Comparison of ENCODE assay signal across 31 mouse cellular contexts in genomic region chr17:37185474-37185873, GRCm38 (mm10). TPM values are rescaled to one million over a fixed set of nuclear protein-coding genes. Genes with fewer than 3 reads are reported as not detected.
DNase-seq lines count a peak whose midpoint lies in the region; ATAC-seq and TF ChIP-seq lines count a peak whose summit lies in the region.
"Had no signal": no experiment of that assay in that cellular context is flagged by ENCODE, and none has a peak within 500 bp of the region (broad histone marks: within the 10 kb centered on the region; RNA-seq: fewer than 3 reads in every experiment).

No protein-coding gene starts in this region.

- H3K4me2 ChIP-seq in intestine, embryonic 16.5 days (ENCODE audit: low read depth, low read length) = no peak overlapping the region
- no peak overlapping the region for H3K4me2 ChIP-seq in lung, postnatal 0 days (replicated peaks; ENCODE audit: low read depth, low read length)
- H3K4me2 ChIP-seq: embryonic facial prominence, embryonic 15.5 days; hindbrain, embryonic 13.5 days; liver, embryonic 13.5 days; neural tube, embryonic 15.5 days had no signal

- H3K4me3 ChIP-seq in intestine, embryonic 16.5 days (ENCODE audit: low read length) = no peak overlapping the region
- no peak overlapping the region for H3K4me3 ChIP-seq in lung, postnatal 0 days (ENCODE audit: low read depth, low read length)
- H3K4me3 ChIP-seq: embryonic facial prominence, embryonic 15.5 days; hindbrain, embryonic 13.5 days; liver, embryonic 13.5 days; midbrain, embryonic 10.5 days; neural tube, embryonic 15.5 days had no signal

- ATAC-seq in intestine, embryonic 16.5 days = 0 out of 2 replicates have a peak, but pooled peaks have one; percentile 40
- no peak for ATAC-seq in monocyte, adult 5-6 weeks (replicated peaks; ENCODE audit: insufficient number of reproducible peaks, low FRiP score, low TSS enrichment, poor library complexity, severe bottlenecking)
- ATAC-seq in lung, postnatal 0 days = no peak
- ATAC-seq: forebrain, embryonic 16.5 days; midbrain, embryonic 16.5 days had no signal

- no peaks in the 10 kb centered on the region for H3K9me3 ChIP-seq in intestine, embryonic 16.5 days (ENCODE audit: control insufficient read depth, low read length)
- no peaks in the 10 kb centered on the region for H3K9me3 ChIP-seq in lung, postnatal 0 days (ENCODE audit: low read length)
- H3K9me3 ChIP-seq: embryonic facial prominence, embryonic 15.5 days; hindbrain, embryonic 13.5 days; liver, embryonic 13.5 days; midbrain, embryonic 10.5 days; neural tube, embryonic 15.5 days had no signal

- H3K36me3 ChIP-seq in intestine, embryonic 16.5 days (ENCODE audit: control insufficient read depth, insufficient read depth, low read length) = no peaks in the 10 kb centered on the region
- H3K36me3 ChIP-seq in lung, postnatal 0 days (ENCODE audit: insufficient read depth, low read length) = no peaks in the 10 kb centered on the region
- H3K36me3 ChIP-seq: embryonic facial prominence, embryonic 15.5 days; hindbrain, embryonic 13.5 days; liver, embryonic 13.5 days; midbrain, embryonic 10.5 days; neural tube, embryonic 15.5 days had no signal

- peak overlapping the region; percentile 33; the same call in 1 of the 2 replicates for H3K9ac ChIP-seq in intestine, embryonic 16.5 days (ENCODE audit: low read depth, low read length)
- no peak overlapping the region for H3K9ac ChIP-seq in lung, postnatal 0 days (replicated peaks; ENCODE audit: low read depth)
- H3K9ac ChIP-seq: embryonic facial prominence, embryonic 15.5 days; hindbrain, embryonic 13.5 days; liver, embryonic 13.5 days; neural tube, embryonic 15.5 days had no signal

- no peak overlapping the region for H3K27ac ChIP-seq in intestine, embryonic 16.5 days (ENCODE audit: low read length)
- H3K27ac ChIP-seq in lung, postnatal 0 days (ENCODE audit: low read length) = no peak overlapping the region
- H3K27ac ChIP-seq: embryonic facial prominence, embryonic 15.5 days; hindbrain, embryonic 13.5 days; liver, embryonic 13.5 days; midbrain, embryonic 10.5 days; neural tube, embryonic 15.5 days had no signal

- WGBS in intestine, embryonic 16.5 days = 39% methylated on average over 6 of the region's 6 CpGs
- WGBS in lung, postnatal 0 days = 32% methylated on average over 6 of the region's 6 CpGs

- no peaks in the 10 kb centered on the region for H3K27me3 ChIP-seq in intestine, embryonic 16.5 days (replicated peaks; ENCODE audit: control insufficient read depth, insufficient read depth, low read length)
- no peaks in the 10 kb centered on the region for H3K27me3 ChIP-seq in lung, postnatal 0 days (replicated peaks; ENCODE audit: insufficient read depth, low read length)
- H3K27me3 ChIP-seq: embryonic facial prominence, embryonic 15.5 days; hindbrain, embryonic 13.5 days; liver, embryonic 13.5 days; neural tube, embryonic 15.5 days had no signal

- TF ChIP-seq CTCF in lung, postnatal 0 days (IDR thresholded peaks at IDR 0.05) = no peak

- no peaks in the 10 kb centered on the region for H3K4me1 ChIP-seq in intestine, embryonic 16.5 days (ENCODE audit: control insufficient read depth, insufficient read depth, low read length)
- no peaks in the 10 kb centered on the region for H3K4me1 ChIP-seq in lung, postnatal 0 days (ENCODE audit: insufficient read depth, low read depth, low read length)
- H3K4me1 ChIP-seq: embryonic facial prominence, embryonic 15.5 days; hindbrain, embryonic 13.5 days; liver, embryonic 13.5 days; midbrain, embryonic 10.5 days; neural tube, embryonic 15.5 days had no signal

- TF ChIP-seq EP300 in lung, postnatal 0 days (IDR thresholded peaks at IDR 0.05) = no peak

- DNase-seq in urinary bladder, postnatal 36 days (ENCODE audit: low spot score in 2 of 2) = peak; percentile 2 to 5
- no peak for DNase-seq in urinary bladder, adult 18-20 months (ENCODE audit: low spot score in 2 of 2)
- peak; percentile 31 for DNase-seq in adipocyte (ENCODE audit: low spot score)
- no peak for DNase-seq in lung, postnatal 0 days (ENCODE audit: low spot score)
- DNase-seq in left cerebral cortex, adult 18-20 months (ENCODE audit: low spot score in 2 of 2) = no peak
- DNase-seq: adrenal gland, adult 8-10 months; cerebellum, adult 9-10 months; gastrocnemius, postnatal 25 days; heart, adult 18-20 months; kidney, postnatal 4 days; liver, embryonic 13.5 days; lung, adult 2 months; lung, postnatal 36 days; thymus, adult 2 months; thymus, postnatal 4 days had no signal

RNA-seq across cellular contexts. Expression of gene Ubd, which starts 8.2 kb away (rescaled TPM):
- polyA plus RNA-seq in intestine, embryonic 16.5 days (2015; fragmentation: Nextera tagmentation; extraction: Ambion mirVana) = not detected in 2 replicates
- not detected in 3 replicates for total RNA-seq in monocyte, adult 5-6 weeks (2017)
- polyA plus RNA-seq in lung, postnatal 0 days (2015; fragmentation: Nextera tagmentation; extraction: Ambion mirVana) = not detected in 2 replicates
- not detected for total RNA-seq in left cerebral cortex, adult 18-20 months (2021)
- total RNA-seq: gastrocnemius, postnatal 25 days; heart, postnatal 25 days; left cerebral cortex, postnatal 25 days had no signal
- polyA plus RNA-seq: embryonic facial prominence, embryonic 15.5 days; forebrain, embryonic 16.5 days; heart, embryonic 14.5 days; hindbrain, embryonic 13.5 days; intestine, embryonic 14.5 days; kidney, embryonic 16.5 days; limb, embryonic 14.5 days; liver, embryonic 13.5 days; lung, adult 2 months; midbrain, embryonic 10.5 days; midbrain, embryonic 16.5 days; neural tube, embryonic 15.5 days; stomach, embryonic 16.5 days had no signal

RNA-seq across cellular contexts. Expression of gene Olfr94, which starts 15.3 kb away (rescaled TPM):
- polyA plus RNA-seq in intestine, embryonic 16.5 days (2015; fragmentation: Nextera tagmentation; extraction: Ambion mirVana) = not detected in 2 replicates
- total RNA-seq in monocyte, adult 5-6 weeks (2017) = not detected in 3 replicates
- not detected in 2 replicates for polyA plus RNA-seq in lung, postnatal 0 days (2015; fragmentation: Nextera tagmentation; extraction: Ambion mirVana)
- not detected for total RNA-seq in left cerebral cortex, adult 18-20 months (2021)
- total RNA-seq: adrenal gland, adult 8-10 months; gastrocnemius, postnatal 25 days; heart, adult 18-20 months; heart, postnatal 25 days; left cerebral cortex, postnatal 25 days had no signal
- polyA plus RNA-seq: forebrain, embryonic 16.5 days; heart, embryonic 14.5 days; hindbrain, embryonic 13.5 days; intestine, embryonic 14.5 days; kidney, embryonic 16.5 days; limb, embryonic 14.5 days; liver, embryonic 13.5 days; lung, adult 2 months; midbrain, embryonic 10.5 days; midbrain, embryonic 16.5 days; small intestine, adult 2 months; stomach, embryonic 16.5 days; thymus, adult 2 months had no signal

RNA-seq across cellular contexts. Expression of gene Olfr93, which starts 24.2 kb away (rescaled TPM):
- not detected in 2 replicates for polyA plus RNA-seq in intestine, embryonic 16.5 days (2015; fragmentation: Nextera tagmentation; extraction: Ambion mirVana)
- not detected in 3 replicates for total RNA-seq in monocyte, adult 5-6 weeks (2017)
- not detected in 2 replicates for polyA plus RNA-seq in lung, postnatal 0 days (2015; fragmentation: Nextera tagmentation; extraction: Ambion mirVana)
- total RNA-seq in left cerebral cortex, adult 18-20 months (2021) = not detected
- total RNA-seq: adrenal gland, adult 8-10 months; gastrocnemius, postnatal 25 days; heart, adult 18-20 months; heart, postnatal 25 days; left cerebral cortex, postnatal 25 days had no signal
- polyA plus RNA-seq: forebrain, embryonic 16.5 days; heart, embryonic 14.5 days; hindbrain, embryonic 13.5 days; intestine, embryonic 14.5 days; kidney, embryonic 16.5 days; limb, embryonic 14.5 days; liver, embryonic 13.5 days; lung, adult 2 months; midbrain, embryonic 10.5 days; midbrain, embryonic 16.5 days; neural tube, embryonic 15.5 days; small intestine, adult 2 months; stomach, embryonic 16.5 days had no signal

RNA-seq across cellular contexts. Expression of gene Olfr95, which starts 27.4 kb away (rescaled TPM):
- polyA plus RNA-seq in intestine, embryonic 16.5 days (2015; fragmentation: Nextera tagmentation; extraction: Ambion mirVana) = not detected in 2 replicates
- total RNA-seq in monocyte, adult 5-6 weeks (2017) = not detected in 3 replicates
- not detected in 2 replicates for polyA plus RNA-seq in lung, postnatal 0 days (2015; fragmentation: Nextera tagmentation; extraction: Ambion mirVana)
- not detected for total RNA-seq in left cerebral cortex, adult 18-20 months (2021)
- total RNA-seq: adrenal gland, adult 8-10 months; gastrocnemius, postnatal 25 days; heart, adult 18-20 months; heart, postnatal 25 days; left cerebral cortex, postnatal 25 days had no signal
- polyA plus RNA-seq: embryonic facial prominence, embryonic 15.5 days; forebrain, embryonic 16.5 days; heart, embryonic 14.5 days; hindbrain, embryonic 13.5 days; intestine, embryonic 14.5 days; kidney, embryonic 16.5 days; limb, embryonic 14.5 days; liver, embryonic 13.5 days; lung, adult 2 months; midbrain, embryonic 10.5 days; midbrain, embryonic 16.5 days; neural tube, embryonic 15.5 days; small intestine, adult 2 months; stomach, embryonic 16.5 days had no signal

RNA-seq across cellular contexts. Expression of gene Olfr96, which starts 34.5 kb away (rescaled TPM):
- not detected in 2 replicates for polyA plus RNA-seq in intestine, embryonic 16.5 days (2015; fragmentation: Nextera tagmentation; extraction: Ambion mirVana)
- total RNA-seq in monocyte, adult 5-6 weeks (2017) = not detected in 3 replicates
- not detected in 2 replicates for polyA plus RNA-seq in lung, postnatal 0 days (2015; fragmentation: Nextera tagmentation; extraction: Ambion mirVana)
- total RNA-seq in left cerebral cortex, adult 18-20 months (2021) = not detected
- total RNA-seq: adrenal gland, adult 8-10 months; gastrocnemius, postnatal 25 days; heart, adult 18-20 months; heart, postnatal 25 days; left cerebral cortex, postnatal 25 days had no signal
- polyA plus RNA-seq: forebrain, embryonic 16.5 days; heart, embryonic 14.5 days; hindbrain, embryonic 13.5 days; intestine, embryonic 14.5 days; kidney, embryonic 16.5 days; limb, embryonic 14.5 days; liver, embryonic 13.5 days; lung, adult 2 months; midbrain, embryonic 10.5 days; midbrain, embryonic 16.5 days; neural tube, embryonic 15.5 days; small intestine, adult 2 months; stomach, embryonic 16.5 days; thymus, adult 2 months had no signal

Comparison
In these comparisons a context has a peak if more than half of its experiments do, and no peak if none do; other contexts are left out.
1. DNase-seq: peak in urinary bladder, postnatal 36 days (2 of 2) and adipocyte (single experiment); none in urinary bladder, adult 18-20 months (0 of 2), lung, postnatal 0 days (single experiment) and left cerebral cortex, adult 18-20 months (0 of 2).